Mouse (Mus musculus): ENCODE measurements around the gene Smarcd3. TPM values are rescaled to one million over a fixed set of nuclear protein-coding genes. Genes with fewer than 3 reads are reported as not detected.

The Smarcd3 gene
- polyA plus RNA-seq, 1 experiment from 2014 or later = 25.0 TPM

- no peaks in the 10 kb centered on the region for H3K9me3 ChIP-seq (ENCODE audit: low read length)
- H3K9ac ChIP-seq (replicated peaks; ENCODE audit: low read length) = no peak overlapping the region
- no peak overlapping the region for H3K4me2 ChIP-seq (replicated peaks; ENCODE audit: low read depth, low read length)
- 78% methylated on average over 7 of the region's 7 CpGs for WGBS
- no peaks in the 10 kb centered on the region for H3K36me3 ChIP-seq (ENCODE audit: insufficient read depth, low read length)
- no peak overlapping the region for H3K27ac ChIP-seq (ENCODE audit: low read length)
- no peak for ATAC-seq (ENCODE audit: low FRiP score, low TSS enrichment)
- H3K27me3 ChIP-seq (ENCODE audit: insufficient read depth, low read length) = peaks cover 5% of the 10 kb centered on the region; the same call in 1 of the 2 replicates
- peaks cover 17% of the 10 kb centered on the region for H3K4me1 ChIP-seq (ENCODE audit: insufficient read depth, low read length)
- no peak overlapping the region for H3K4me3 ChIP-seq (ENCODE audit: low read length)
Observed at GRCm38 (mm10) chr5:24542643-24543042, 81.6 kb downstream of the Smarcd3 start.

- Histone ChIP-seq H3K27ac (ENCODE audit: low read length) (no peak overlapping the region), H3K27me3 (ENCODE audit: insufficient read depth, low read length) (peaks cover 5% of the 10 kb centered on the region; the same call in 1 of the 2 replicates), H3K4me1 (ENCODE audit: insufficient read depth, low read length) (peaks cover 17% of the 10 kb centered on the region), H3K4me2 (replicated peaks; ENCODE audit: low read depth, low read length) (peak overlapping the region; percentile 51), H3K36me3 (ENCODE audit: insufficient read depth, low read length) (no peaks in the 10 kb centered on the region), H3K9me3 (ENCODE audit: low read length) (no peaks in the 10 kb centered on the region), H3K9ac (replicated peaks; ENCODE audit: low read length) (no peak overlapping the region), H3K4me3 (ENCODE audit: low read length) (no peak overlapping the region)
- 15% methylated on average over 6 of the region's 6 CpGs for WGBS
- peak; percentile 29; the same call in 1 of the 2 replicates for ATAC-seq (ENCODE audit: low FRiP score, low TSS enrichment)
Observed at GRCm38 (mm10) chr5:24541144-24541569, 83.1 kb downstream of the Smarcd3 start.

MicroRNA genes within 50 kb of the gene (microRNA counts, 519-probe panel; counts per million panel counts)
- microRNA mmu-miR-671-3p = 2,039 counts per million, percentile 53 among the panel's probes with 10 or more counts
- 104 counts per million, percentile 35 among the panel's probes with 10 or more counts for microRNA mmu-miR-671-5p

Small RNA genes lying within 50 kb of the gene (microRNA-seq; reads per million reads assigned to microRNA genes)
- 416 reads per million, percentile 73 among the genes with 10 or more reads in this experiment for gene Mir671

Other genes starting within 250 kb of the Smarcd3 start
- 1.0 and 1.7 TPM in 2 replicates for gene Atg9b, start 232.3 kb downstream of the Smarcd3 start, polyA plus RNA-seq (2015; fragmentation: Nextera tagmentation; extraction: Ambion mirVana)
- 76.1 and 80.3 TPM in 2 replicates for gene Abcb8, start 230.7 kb downstream of the Smarcd3 start, polyA plus RNA-seq (2015; fragmentation: Nextera tagmentation; extraction: Ambion mirVana)
- 0.40 and 0.55 TPM in 2 replicates for gene Asic3, start 211.0 kb downstream of the Smarcd3 start, polyA plus RNA-seq (2015; fragmentation: Nextera tagmentation; extraction: Ambion mirVana)
- 51.1 and 51.5 TPM in 2 replicates for gene Cdk5, start 200.9 kb downstream of the Smarcd3 start, polyA plus RNA-seq (2015; fragmentation: Nextera tagmentation; extraction: Ambion mirVana)
- gene Slc4a2, start 200.6 kb downstream of the Smarcd3 start, polyA plus RNA-seq (2015; fragmentation: Nextera tagmentation; extraction: Ambion mirVana) = 52.5 and 53.8 TPM in 2 replicates
- gene Fastk, start 179.1 kb downstream of the Smarcd3 start, polyA plus RNA-seq (2015; fragmentation: Nextera tagmentation; extraction: Ambion mirVana) = 143 and 147 TPM in 2 replicates
- gene Tmub1, start 176.6 kb downstream of the Smarcd3 start, polyA plus RNA-seq (2015; fragmentation: Nextera tagmentation; extraction: Ambion mirVana) = 29.4 and 32.8 TPM in 2 replicates
- 15.0 and 21.0 TPM in 2 replicates for gene Agap3, start 172.2 kb downstream of the Smarcd3 start, polyA plus RNA-seq (2015; fragmentation: Nextera tagmentation; extraction: Ambion mirVana)
- gene Gbx1, start 97.2 kb downstream of the Smarcd3 start, polyA plus RNA-seq (2015; fragmentation: Nextera tagmentation; extraction: Ambion mirVana) = 0.08 TPM in 1 of 2 replicates, not detected in the other
- gene Asb10, start 83.4 kb downstream of the Smarcd3 start, polyA plus RNA-seq (2015; fragmentation: Nextera tagmentation; extraction: Ambion mirVana) = 0.42 and 0.71 TPM in 2 replicates
- 0.16 and 0.41 TPM in 2 replicates for gene 4931409K22Rik, start 67.6 kb downstream of the Smarcd3 start, polyA plus RNA-seq (2015; fragmentation: Nextera tagmentation; extraction: Ambion mirVana)
- gene Abcf2, start 46.9 kb downstream of the Smarcd3 start, polyA plus RNA-seq (2015; fragmentation: Nextera tagmentation; extraction: Ambion mirVana) = 118 TPM in 2 replicates
- 27.1 and 28.3 TPM in 2 replicates for gene Chpf2, start 37.7 kb downstream of the Smarcd3 start, polyA plus RNA-seq (2015; fragmentation: Nextera tagmentation; extraction: Ambion mirVana)
- gene Nub1, start 61.1 kb upstream of the Smarcd3 start, polyA plus RNA-seq (2015; fragmentation: Nextera tagmentation; extraction: Ambion mirVana) = 39.9 and 43.3 TPM in 2 replicates
- gene Wdr86, start 106.3 kb upstream of the Smarcd3 start, polyA plus RNA-seq (2015; fragmentation: Nextera tagmentation; extraction: Ambion mirVana) = 35.4 and 35.9 TPM in 2 replicates
- gene Crygn, start 133.6 kb upstream of the Smarcd3 start, polyA plus RNA-seq (2015; fragmentation: Nextera tagmentation; extraction: Ambion mirVana) = 1.5 and 3.9 TPM in 2 replicates
- 208 and 209 TPM in 2 replicates for gene Rheb, start 218.2 kb upstream of the Smarcd3 start, polyA plus RNA-seq (2015; fragmentation: Nextera tagmentation; extraction: Ambion mirVana)

Data from kidney, embryonic 16.5 days (tissue).